Mouse (Mus musculus) T-helper 1 cell (primary cell): ENCODE data around the gene Prl3d3.
"Not testable (repeated sequence)": the region's sequence is repeated elsewhere in the genome, so short reads cannot be mapped to it uniquely, and the experiment has no call there.

ENCODE experiments used
- in situ Hi-C: fragments of 300-600 bp; cut with MboI, MseI; formaldehyde crosslinking; loops from one replicate; pipeline ENCODE4 v1.15.1; 2025; ENCODE audit warnings: high pct_unique_total_duplicates

The Prl3d3 gene

GRCm38 (mm10) chr13:27156490-27156889 is at the start of gene Prl3d3:
Gene Prl3d3 (plus strand): TSS chr13:27156790.
- in situ Hi-C loops = not testable (repeated sequence)

- in situ Hi-C loops = not testable (repeated sequence)
Measured at GRCm38 (mm10) chr13:27121398-27121797, 35.2 kb upstream of the Prl3d3 start, which contains the start of gene Prl3d2. Gene Prl3d2 (plus strand): TSS chr13:27121698.

GRCm38 (mm10) chr13:27148264-27148663 is 8.3 kb upstream of the Prl3d3 start:
- in situ Hi-C loops = no loop called here

GRCm38 (mm10) chr13:27196359-27196758 is 39.8 kb downstream of the Prl3d3 start, which contains the start of gene Prl3c1:
Gene Prl3c1 (plus strand): TSS chr13:27196659.
- in situ Hi-C loops = no loop called here
